Mouse (Mus musculus) stomach, embryonic 14.5 days (tissue): ENCODE data around the gene Cxcr6. TPM values are rescaled to one million over a fixed set of nuclear protein-coding genes. Genes with fewer than 3 reads are reported as not detected.

Experiments used
- ATAC-seq: fragments of 200-750 bp; cut with Nextera tagmentation; 2 replicates; pipeline ENCODE4 v1.8.0; 2017; ENCODE audit warnings: low read depth, moderate TSS enrichment; ENCODE audit not compliant: insufficient number of reproducible peaks, insufficient read depth, low FRiP score
- H3K27ac ChIP-seq: fragments of 300-500 bp; sonication (generic); 2 replicates; pipeline ENCODE4 v1.5.1; 2014; ENCODE audit warnings: mild to moderate bottlenecking, low read length, moderate library complexity, mixed read lengths
- H3K27me3 ChIP-seq: fragments of 300-500 bp; sonication (generic); 2 replicates; pipeline ENCODE4 v1.6.1; 2014; ENCODE audit warnings: low read length, control low read depth, mixed read lengths; ENCODE audit not compliant: control insufficient read depth, insufficient read depth
- H3K36me3 ChIP-seq: fragments of 300-500 bp; sonication (generic); 2 replicates; pipeline ENCODE4 v1.6.1; 2014; ENCODE audit warnings: mild to moderate bottlenecking, control low read depth, low read length, moderate library complexity, mixed read lengths; ENCODE audit not compliant: control insufficient read depth, insufficient read depth
- H3K4me1 ChIP-seq: fragments of 300-500 bp; sonication (generic); 2 replicates; pipeline ENCODE4 v1.6.1; 2014; ENCODE audit warnings: low read length, control low read depth, mixed read lengths; ENCODE audit not compliant: control insufficient read depth, insufficient read depth
- H3K4me2 ChIP-seq: fragments of 300-500 bp; sonication (generic); replicated peaks from 2 replicates; pipeline ENCODE4 v1.6.1; 2014; ENCODE audit warnings: low read depth, low read length, control low read depth
- H3K4me3 ChIP-seq: fragments of 300-500 bp; sonication (generic); 2 replicates; pipeline ENCODE4 v1.5.1; 2014; ENCODE audit warnings: low read depth, low read length, control low read depth
- H3K9ac ChIP-seq: fragments of 300-500 bp; sonication (generic); replicated peaks from 2 replicates; pipeline ENCODE4 v1.6.1; 2014; ENCODE audit warnings: low read depth, mild to moderate bottlenecking, control low read depth, low read length, moderate library complexity, mixed read lengths
- H3K9me3 ChIP-seq: fragments of 300-500 bp; sonication (generic); 2 replicates; pipeline ENCODE4 v1.6.1; 2016; ENCODE audit warnings: low read depth, low read length, control low read depth; ENCODE audit not compliant: control insufficient read depth
- WGBS: fragments of 180-500 bp; shearing (Covaris S2); extraction: QIAGEN DNeasy Blood & Tissue Kit; methylation state at CpG from one replicate; pipeline ENCODE4 v1.1.7; 2014; 5-methylcytosine and 5-hydroxymethylcytosine counted together
- polyA plus RNA-seq: library from polyadenylated mRNA; unstranded; fragments of >200 nt; fragmentation: Nextera tagmentation; extraction: Ambion mirVana; gene quantifications from 2 replicates; pipeline ENCODE4 v1.2.1, GENCODE M21; 2014

The Cxcr6 gene
- polyA plus RNA-seq, 1 experiment from 2014 or later: 0.97 TPM

- Histone ChIP-seq H3K9ac (no peak overlapping the region), H3K4me3 (no peak overlapping the region), H3K27me3 (no peaks in the 10 kb centered on the region), H3K4me1 (no peaks in the 10 kb centered on the region), H3K9me3 (no peaks in the 10 kb centered on the region), H3K4me2 (no peak overlapping the region), H3K27ac (no peak overlapping the region), H3K36me3 (peaks cover 6% of the 10 kb centered on the region)
- no peak for ATAC-seq
- WGBS: 56% methylated on average over 7 of the region's 7 CpGs
These were observed 2.3 kb downstream of the Cxcr6 start for GRCm38 (mm10) chr9:123808583-123808982.

- H3K4me3 ChIP-seq: no peak overlapping the region
- no peaks in the 10 kb centered on the region for H3K27me3 ChIP-seq
- no peaks in the 10 kb centered on the region for H3K4me1 ChIP-seq
- peaks cover 20% of the 10 kb centered on the region for H3K36me3 ChIP-seq
- H3K27ac ChIP-seq: no peak overlapping the region
- H3K4me2 ChIP-seq: no peak overlapping the region
- H3K9ac ChIP-seq: no peak overlapping the region
- H3K9me3 ChIP-seq: no peaks in the 10 kb centered on the region
- 91% methylated on average over 3 of the region's 3 CpGs for WGBS
- no peak for ATAC-seq
These were observed 5.6 kb downstream of the Cxcr6 start for GRCm38 (mm10) chr9:123811831-123812230.

- ATAC-seq: no peak
- Histone ChIP-seq H3K27ac (no peak overlapping the region), H3K36me3 (peaks cover 36% of the 10 kb centered on the region), H3K4me3 (no peak overlapping the region), H3K4me2 (no peak overlapping the region), H3K27me3 (no peaks in the 10 kb centered on the region), H3K9me3 (no peaks in the 10 kb centered on the region), H3K4me1 (no peaks in the 10 kb centered on the region), H3K9ac (no peak overlapping the region)
- WGBS: 88% methylated on average over 2 of the region's 2 CpGs
These were observed 8.1 kb downstream of the Cxcr6 start for GRCm38 (mm10) chr9:123814326-123814725.

GRCm38 (mm10) chr9:123814821-123815220 lies 8.5 kb downstream of the Cxcr6 start:
- WGBS: 77% methylated on average over 4 of the region's 4 CpGs
- H3K36me3 ChIP-seq: peaks cover 36% of the 10 kb centered on the region
- no peak for ATAC-seq

GRCm38 (mm10) chr9:123815444-123815843 lies 9.2 kb downstream of the Cxcr6 start:
- ATAC-seq: no peak
- Histone ChIP-seq H3K27ac (no peak overlapping the region), H3K4me2 (no peak overlapping the region), H3K27me3 (no peaks in the 10 kb centered on the region), H3K4me1 (no peaks in the 10 kb centered on the region), H3K36me3 (peaks cover 36% of the 10 kb centered on the region), H3K9ac (no peak overlapping the region), H3K4me3 (no peak overlapping the region), H3K9me3 (no peaks in the 10 kb centered on the region)
- 86% methylated on average over 3 of the region's 3 CpGs for WGBS

More at GRCm38 (mm10) chr9:123814821-123815220, 8.5 kb downstream of the Cxcr6 start:
- Histone ChIP-seq H3K27ac (no peak overlapping the region), H3K9ac (no peak overlapping the region), H3K27me3 (no peaks in the 10 kb centered on the region), H3K4me2 (no peak overlapping the region), H3K4me1 (no peaks in the 10 kb centered on the region), H3K4me3 (no peak overlapping the region), H3K9me3 (no peaks in the 10 kb centered on the region)

- Histone ChIP-seq H3K27ac (no peak overlapping the region), H3K36me3 (peaks cover 32% of the 10 kb centered on the region; the same call in 1 of the 2 replicates)
These were observed 9.7 kb downstream of the Cxcr6 start for GRCm38 (mm10) chr9:123815996-123816395.

GRCm38 (mm10) chr9:123818601-123819000 lies 12.3 kb downstream of the Cxcr6 start:
- no peak overlapping the region for H3K27ac ChIP-seq
- H3K36me3 ChIP-seq: peaks cover 52% of the 10 kb centered on the region

More at GRCm38 (mm10) chr9:123815996-123816395, 9.7 kb downstream of the Cxcr6 start:
- 79% methylated on average over 1 of the region's 1 CpGs for WGBS
- H3K4me1 ChIP-seq: no peaks in the 10 kb centered on the region
- H3K4me2 ChIP-seq: no peak overlapping the region
- H3K9me3 ChIP-seq: no peaks in the 10 kb centered on the region
- no peaks in the 10 kb centered on the region for H3K27me3 ChIP-seq
- no peak for ATAC-seq
- H3K9ac ChIP-seq: no peak overlapping the region
- no peak overlapping the region for H3K4me3 ChIP-seq

GRCm38 (mm10) chr9:123826631-123827030 lies 20.4 kb downstream of the Cxcr6 start:
- Histone ChIP-seq H3K27ac (no peak overlapping the region), H3K36me3 (peaks cover 63% of the 10 kb centered on the region)
- WGBS: 75% methylated on average over 3 of the region's 3 CpGs

More at GRCm38 (mm10) chr9:123818601-123819000, 12.3 kb downstream of the Cxcr6 start:
- H3K4me1 ChIP-seq: no peaks in the 10 kb centered on the region
- no peak overlapping the region for H3K9ac ChIP-seq
- no peak for ATAC-seq
- H3K9me3 ChIP-seq: no peaks in the 10 kb centered on the region
- no peak overlapping the region for H3K4me3 ChIP-seq
- H3K27me3 ChIP-seq: no peaks in the 10 kb centered on the region
- no peak overlapping the region for H3K4me2 ChIP-seq
- WGBS: 89% methylated on average over 2 of the region's 2 CpGs

GRCm38 (mm10) chr9:123828916-123829315 lies 22.6 kb downstream of the Cxcr6 start:
- ATAC-seq: no peak
- Histone ChIP-seq H3K36me3 (peaks cover 42% of the 10 kb centered on the region; the same call in 1 of the 2 replicates), H3K4me2 (no peak overlapping the region), H3K27ac (no peak overlapping the region), H3K9me3 (no peaks in the 10 kb centered on the region), H3K9ac (no peak overlapping the region), H3K4me3 (no peak overlapping the region), H3K27me3 (no peaks in the 10 kb centered on the region), H3K4me1 (no peaks in the 10 kb centered on the region)
- 86% methylated on average over 4 of the region's 4 CpGs for whole genome bisulfite sequencing

More at GRCm38 (mm10) chr9:123826631-123827030, 20.4 kb downstream of the Cxcr6 start:
- no peak for ATAC-seq
- H3K4me1 ChIP-seq: no peaks in the 10 kb centered on the region
- no peaks in the 10 kb centered on the region for H3K9me3 ChIP-seq
- H3K4me3 ChIP-seq: no peak overlapping the region
- H3K4me2 ChIP-seq: no peak overlapping the region
- no peaks in the 10 kb centered on the region for H3K27me3 ChIP-seq
- H3K9ac ChIP-seq: no peak overlapping the region
